Mouse (Mus musculus) limb, embryonic 15.5 days (tissue): ENCODE results near the gene Bckdhb. TPM values are rescaled to one million over a fixed set of nuclear protein-coding genes. Genes with fewer than 3 reads are reported as not detected.
A peak's percentile ranks its signal among the peaks of the same experiment; 100 is the strongest.
"Not testable (repeated sequence)": the region's sequence is repeated elsewhere in the genome, so short reads cannot be mapped to it uniquely, and the experiment has no call there.

Source experiments
- ATAC-seq: fragments of 200-750 bp; cut with Nextera tagmentation; 2 replicates; pipeline ENCODE4 v1.8.0; 2017; ENCODE audit warnings: low read depth, moderate TSS enrichment; ENCODE audit not compliant: insufficient number of reproducible peaks, low FRiP score, low TSS enrichment
- H3K27ac ChIP-seq: fragments of 300-500 bp; sonication (generic); 2 replicates; pipeline ENCODE4 v1.5.1; 2015; ENCODE audit warnings: moderate library complexity, mild to moderate bottlenecking, inconsistent platforms
- H3K27me3 ChIP-seq: fragments of 300-500 bp; sonication (generic); 2 replicates; pipeline ENCODE4 v1.6.1; 2015; ENCODE audit warnings: inconsistent platforms
- H3K36me3 ChIP-seq: fragments of 300-500 bp; sonication (generic); 2 replicates; pipeline ENCODE4 v1.6.1; 2015; ENCODE audit warnings: inconsistent platforms
- H3K4me1 ChIP-seq: fragments of 300-500 bp; sonication (generic); 2 replicates; pipeline ENCODE4 v1.6.1; 2015; ENCODE audit warnings: inconsistent platforms
- H3K4me2 ChIP-seq: fragments of 300-500 bp; sonication (generic); 2 replicates; pipeline ENCODE4 v1.6.1; 2015; ENCODE audit warnings: mild to moderate bottlenecking, inconsistent platforms
- H3K4me3 ChIP-seq: fragments of 300-500 bp; sonication (generic); 2 replicates; pipeline ENCODE4 v1.5.1; 2015; ENCODE audit warnings: mild to moderate bottlenecking, inconsistent platforms
- H3K9ac ChIP-seq: fragments of 300-500 bp; sonication (generic); 2 replicates; pipeline ENCODE4 v1.6.1; 2015; ENCODE audit warnings: inconsistent platforms
- H3K9me3 ChIP-seq: fragments of 300-500 bp; sonication (generic); 2 replicates; pipeline ENCODE4 v1.6.1; 2016; ENCODE audit warnings: inconsistent platforms
- WGBS: fragments of 180-500 bp; shearing (Covaris S2); methylation state at CpG from one replicate; pipeline ENCODE4 v1.1.7; 2015; 5-methylcytosine and 5-hydroxymethylcytosine counted together
- polyA plus RNA-seq: library from polyadenylated mRNA; unstranded; fragments of >200 nt; fragmentation: Nextera tagmentation; extraction: Ambion mirVana; gene quantifications from 2 replicates; pipeline ENCODE4 v1.2.1, GENCODE M21; 2015

Bckdhb gene
- polyA plus RNA-seq, 1 experiment from 2014 or later: 46.0 TPM

DNA sequence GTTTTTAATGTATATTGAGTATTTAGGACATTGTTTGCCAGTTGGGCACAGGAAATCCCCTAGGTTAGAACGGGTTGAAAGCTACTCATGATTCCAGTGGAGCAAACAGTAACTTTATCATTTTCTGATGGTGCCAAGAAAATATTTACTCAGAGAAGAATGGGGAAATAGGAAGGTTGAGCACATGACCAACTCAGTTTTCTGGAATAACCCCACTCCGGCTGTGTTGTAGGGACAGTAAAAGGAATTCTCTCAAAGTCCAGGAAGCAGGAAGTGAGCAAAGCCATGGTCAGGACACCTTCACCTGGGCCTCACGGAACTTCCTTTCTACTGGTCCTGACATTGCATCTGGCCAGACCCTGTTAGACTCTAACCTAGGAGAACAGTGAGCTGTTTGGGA lies 122.5 kb downstream of the Bckdhb start:
- Histone ChIP-seq H3K9me3 (no peaks in the 10 kb centered on the region), H3K4me1 (peaks cover 7% of the 10 kb centered on the region), H3K27me3 (no peaks in the 10 kb centered on the region), H3K9ac (no peak overlapping the region), H3K4me3 (no peak overlapping the region), H3K27ac (no peak overlapping the region), H3K36me3 (no peaks in the 10 kb centered on the region), H3K4me2 (no peak overlapping the region)
- WGBS: 79% methylated on average over 3 of the region's 3 CpGs
- ATAC-seq: no peak

DNA sequence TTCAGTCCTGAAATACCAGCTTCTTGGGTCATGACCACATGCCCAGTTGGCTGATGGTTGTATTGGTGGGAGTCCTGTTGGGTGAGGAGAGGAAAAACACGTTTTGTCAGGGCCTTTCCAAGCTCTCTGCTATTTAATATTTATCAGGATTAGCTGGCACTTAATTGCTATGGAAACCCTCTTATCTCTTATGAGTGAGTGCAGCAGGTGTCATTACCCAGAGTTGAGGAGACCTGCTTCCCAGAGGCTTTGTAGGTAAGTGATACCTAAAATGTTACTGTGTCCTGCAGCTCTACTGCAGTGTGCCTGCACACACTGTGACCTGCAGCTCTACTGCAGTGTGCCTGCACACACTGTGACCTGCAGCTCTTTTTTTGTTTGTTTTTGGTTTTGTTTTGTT lies 124.2 kb downstream of the Bckdhb start:
- no peaks in the 10 kb centered on the region for H3K9me3 ChIP-seq
- no peak for ATAC-seq
- H3K27me3 ChIP-seq: no peaks in the 10 kb centered on the region
- no peaks in the 10 kb centered on the region for H3K36me3 ChIP-seq
- H3K9ac ChIP-seq: no peak overlapping the region
- H3K4me3 ChIP-seq: no peak overlapping the region
- no peak overlapping the region for H3K27ac ChIP-seq
- 57% methylated on average over 1 of the region's 1 CpGs for WGBS
- H3K4me2 ChIP-seq: no peak overlapping the region
- peaks cover 7% of the 10 kb centered on the region for H3K4me1 ChIP-seq

DNA sequence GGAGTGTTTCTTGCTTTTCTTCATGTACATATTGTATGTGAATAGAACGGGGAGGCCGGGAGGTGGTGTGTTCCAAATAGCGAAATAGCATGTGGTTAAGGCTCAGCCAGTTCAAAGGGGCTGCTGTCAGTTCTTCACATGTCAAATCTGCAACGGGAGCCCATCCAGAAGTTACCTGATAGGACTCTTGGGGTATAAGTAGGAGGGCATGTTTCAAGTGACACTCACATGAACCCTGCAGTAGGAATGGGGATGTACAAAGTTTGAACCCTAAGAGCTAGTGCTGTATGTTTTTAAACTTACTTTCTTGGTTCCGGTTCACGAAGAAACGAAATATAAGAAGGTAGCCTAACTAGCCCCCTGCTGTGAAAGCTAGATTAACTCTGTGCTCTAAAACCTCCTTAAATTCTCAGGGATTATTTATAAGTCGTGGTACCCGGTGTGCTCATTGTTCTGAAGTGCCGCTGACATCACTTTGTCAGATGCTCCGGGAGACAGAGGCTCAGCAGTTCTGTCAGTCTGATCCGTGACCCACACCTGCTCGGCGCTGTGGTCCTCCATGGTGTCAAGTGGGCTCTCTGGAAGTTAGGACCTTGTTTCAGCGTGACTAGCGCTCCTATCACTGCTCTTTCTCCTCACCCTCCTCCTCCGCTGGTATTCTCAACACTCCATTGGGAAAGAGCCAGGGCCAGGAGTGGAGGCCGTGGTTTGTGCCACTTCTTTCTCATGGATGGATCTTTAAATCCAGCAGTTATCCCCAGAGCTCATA lies 126.1 kb downstream of the Bckdhb start:
- ATAC-seq: no peak
- Histone ChIP-seq H3K27ac (no peak overlapping the region), H3K9me3 (no peaks in the 10 kb centered on the region), H3K4me3 (no peak overlapping the region), H3K4me1 (peaks cover 7% of the 10 kb centered on the region), H3K9ac (no peak overlapping the region), H3K36me3 (no peaks in the 10 kb centered on the region), H3K27me3 (no peaks in the 10 kb centered on the region), H3K4me2 (no peak overlapping the region)
- 60% methylated on average over 18 of the region's 18 CpGs for WGBS

DNA sequence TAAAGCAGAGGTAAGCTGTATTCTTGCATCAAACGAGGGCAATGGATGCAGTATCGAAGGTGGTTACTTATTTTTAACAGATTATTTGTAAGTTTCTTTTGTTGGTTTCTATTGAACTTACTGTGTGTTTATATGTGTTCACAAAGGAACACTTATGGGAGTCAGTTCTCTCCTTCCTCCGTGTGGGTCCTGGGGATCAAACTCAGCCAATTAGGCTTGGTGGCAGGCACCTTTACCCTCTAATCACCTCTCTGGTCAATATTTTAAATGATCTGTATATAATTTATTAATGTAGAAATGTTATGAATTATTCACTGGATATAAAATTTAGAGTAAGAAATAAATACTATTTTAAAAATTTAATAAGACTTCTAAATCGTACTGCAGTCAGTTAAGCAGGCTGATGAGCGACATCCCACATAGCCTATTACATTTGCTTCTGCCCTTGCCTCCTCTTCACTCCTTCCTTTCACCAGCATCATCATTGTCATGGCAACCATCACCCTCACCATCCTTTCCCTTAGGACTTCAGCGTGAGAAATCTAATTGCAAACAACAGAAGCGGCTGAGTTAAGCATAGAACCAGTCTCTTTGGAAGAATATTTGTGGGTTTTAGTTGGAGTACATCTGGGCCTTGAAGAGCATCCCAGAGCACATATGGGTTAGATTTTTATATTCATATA lies 130.3 kb downstream of the Bckdhb start:
- Histone ChIP-seq H3K9ac (no peak overlapping the region), H3K9me3 (no peaks in the 10 kb centered on the region), H3K4me3 (no peak overlapping the region), H3K4me2 (no peak overlapping the region), H3K36me3 (no peaks in the 10 kb centered on the region), H3K27me3 (no peaks in the 10 kb centered on the region), H3K4me1 (peaks cover 7% of the 10 kb centered on the region), H3K27ac (no peak overlapping the region)
- 81% methylated on average over 7 of the region's 7 CpGs for WGBS
- ATAC-seq: no peak

DNA sequence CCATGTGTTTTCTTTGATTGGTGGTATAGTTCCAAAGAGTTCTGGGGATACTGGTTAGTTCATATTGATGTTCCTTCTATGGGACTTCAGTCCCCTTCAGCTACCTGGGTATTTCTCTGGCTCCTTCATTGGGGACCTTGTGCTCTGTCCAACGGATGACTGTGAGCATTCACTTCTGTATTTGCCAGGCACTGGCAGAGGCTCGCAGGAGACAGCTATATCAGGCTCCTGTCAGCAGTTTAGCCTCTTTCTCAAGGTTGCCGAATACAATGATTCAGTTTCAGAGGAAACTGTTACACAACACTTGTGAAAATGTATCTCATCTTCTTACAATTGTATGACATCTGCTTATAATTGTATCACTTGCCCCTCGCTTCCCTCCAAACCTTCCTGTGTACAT lies 135.8 kb downstream of the Bckdhb start:
- not testable (repeated sequence) for ATAC-seq, H3K9ac ChIP-seq
- WGBS: 84% methylated on average over 4 of the region's 4 CpGs

DNA sequence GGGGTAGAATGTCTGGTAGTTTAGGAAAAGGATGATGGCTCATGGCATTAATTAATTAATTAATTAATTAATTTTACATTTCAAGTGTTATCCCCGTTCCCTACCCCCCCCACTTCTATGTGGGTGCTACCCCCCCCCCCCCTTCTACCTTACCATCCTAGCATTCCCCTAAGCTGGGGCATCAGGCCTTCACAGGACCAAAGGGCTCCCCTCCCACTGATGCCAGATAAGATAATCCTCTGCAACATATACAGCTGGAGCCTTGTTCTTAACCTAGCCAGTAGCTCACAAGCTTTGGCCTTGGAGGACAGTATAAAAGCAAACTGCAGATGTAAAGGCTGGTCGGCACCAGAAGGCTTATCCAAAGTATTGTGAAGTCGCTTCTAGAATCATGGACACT lies 138.7 kb downstream of the Bckdhb start:
- Histone ChIP-seq H3K9ac (no peak overlapping the region), H3K27ac (no peak overlapping the region), H3K4me2 (no peak overlapping the region), H3K4me3 (no peak overlapping the region), H3K4me1 (peaks cover 6% of the 10 kb centered on the region; the same call in 1 of the 2 replicates), H3K36me3 (no peaks in the 10 kb centered on the region), H3K27me3 (no peaks in the 10 kb centered on the region), H3K9me3 (no peaks in the 10 kb centered on the region)
- no peak for ATAC-seq
- WGBS: 79% methylated on average over 3 of the region's 3 CpGs

More for the DNA sequence above, 135.8 kb downstream of the Bckdhb start:
- not testable (repeated sequence) for H3K4me2 ChIP-seq, H3K27ac ChIP-seq, H3K27me3 ChIP-seq, H3K9me3 ChIP-seq, H3K36me3 ChIP-seq, H3K4me1 ChIP-seq, H3K4me3 ChIP-seq

DNA sequence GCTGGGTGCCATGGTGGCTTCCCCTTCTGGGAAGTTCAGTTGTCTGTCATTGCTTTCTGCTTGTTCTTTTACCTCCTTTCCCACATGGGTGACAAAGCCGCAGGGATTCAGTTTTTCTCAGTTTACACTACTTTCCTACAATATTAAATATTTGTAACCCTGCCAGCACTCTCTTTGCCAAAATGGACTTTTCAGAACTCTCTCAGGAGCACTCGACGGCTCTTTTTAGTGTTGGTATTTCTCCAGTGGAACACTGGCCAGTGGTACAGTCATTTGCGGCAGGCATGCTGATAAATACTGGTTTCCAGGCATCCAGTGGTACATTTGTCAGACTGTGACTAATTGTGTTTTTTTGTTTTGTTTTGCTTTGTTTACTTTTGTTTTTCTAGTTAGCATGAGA lies 139.2 kb downstream of the Bckdhb start:
- Histone ChIP-seq H3K9me3 (no peaks in the 10 kb centered on the region), H3K4me1 (peaks cover 6% of the 10 kb centered on the region; the same call in 1 of the 2 replicates), H3K4me3 (no peak overlapping the region), H3K4me2 (no peak overlapping the region), H3K27ac (no peak overlapping the region), H3K9ac (no peak overlapping the region), H3K27me3 (no peaks in the 10 kb centered on the region), H3K36me3 (no peaks in the 10 kb centered on the region)
- 46% methylated on average over 4 of the region's 4 CpGs for WGBS
- no peak for ATAC-seq

DNA sequence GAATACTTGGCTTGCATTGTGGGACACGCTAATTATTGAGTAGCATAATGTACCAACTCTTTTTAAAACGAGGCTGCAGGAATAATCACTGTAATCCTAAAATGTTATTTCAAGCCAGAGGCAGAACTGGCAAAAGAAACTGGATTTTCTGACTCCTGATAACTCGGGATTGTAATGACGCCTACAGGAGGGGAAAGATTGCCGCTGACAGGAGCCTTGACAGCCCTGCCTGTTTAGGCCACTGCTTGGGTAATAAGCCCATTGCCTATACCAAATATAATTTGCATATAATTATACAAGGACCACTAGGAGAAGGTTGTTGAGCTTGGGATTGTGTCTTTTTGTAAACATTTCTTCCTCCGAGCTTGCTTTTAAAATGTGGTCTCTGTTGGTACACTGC lies 145.3 kb downstream of the Bckdhb start:
- 60% methylated on average over 6 of the region's 6 CpGs for WGBS
- Histone ChIP-seq H3K9ac (no peak overlapping the region), H3K27ac (no peak overlapping the region), H3K4me2 (no peak overlapping the region), H3K36me3 (no peaks in the 10 kb centered on the region), H3K27me3 (no peaks in the 10 kb centered on the region), H3K9me3 (no peaks in the 10 kb centered on the region), H3K4me3 (no peak overlapping the region), H3K4me1 (no peaks in the 10 kb centered on the region)
- no peak for ATAC-seq

DNA sequence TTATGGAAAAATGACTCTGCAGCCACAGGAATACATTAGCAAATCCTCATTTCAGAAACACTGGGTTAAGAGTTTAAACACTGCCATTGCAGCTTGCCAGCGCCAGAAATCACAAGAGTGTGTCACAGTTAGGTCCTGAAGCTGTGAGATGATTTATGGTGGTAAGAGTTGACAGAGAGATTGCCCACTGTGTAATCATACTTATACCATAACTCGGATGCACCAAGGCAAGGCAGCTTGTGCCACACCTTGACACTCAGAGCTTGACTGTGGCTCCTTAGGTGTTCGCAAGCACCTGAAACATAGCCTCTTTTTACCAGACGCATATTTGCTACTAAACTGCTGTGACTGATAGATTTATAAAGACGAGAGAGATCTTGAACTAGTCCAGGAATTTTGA lies 145.8 kb downstream of the Bckdhb start:
- Histone ChIP-seq H3K4me1 (no peaks in the 10 kb centered on the region), H3K9ac (no peak overlapping the region), H3K4me2 (no peak overlapping the region), H3K4me3 (no peak overlapping the region), H3K27ac (no peak overlapping the region), H3K27me3 (no peaks in the 10 kb centered on the region), H3K36me3 (no peaks in the 10 kb centered on the region), H3K9me3 (no peaks in the 10 kb centered on the region)
- WGBS: 55% methylated on average over 5 of the region's 5 CpGs
- ATAC-seq: no peak

DNA sequence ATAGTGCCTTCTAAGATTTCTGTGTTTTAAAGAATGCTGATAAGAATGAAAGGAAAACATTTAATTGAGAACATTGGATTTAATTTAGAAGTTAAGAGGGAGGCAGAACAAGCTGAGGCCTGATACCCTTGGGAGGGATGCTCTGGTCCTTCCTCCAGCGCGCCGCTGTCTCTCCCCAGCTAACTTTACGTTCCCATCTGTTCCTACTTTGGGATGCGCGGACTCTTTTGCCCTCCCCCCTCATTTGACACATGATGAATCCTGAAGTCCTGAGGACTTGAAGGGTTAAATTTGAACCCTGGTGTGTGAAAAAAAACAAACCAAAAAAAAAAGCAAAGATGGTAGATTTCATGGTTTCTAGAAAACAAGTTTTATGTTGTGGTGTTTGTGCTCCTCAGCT lies 147.6 kb downstream of the Bckdhb start:
- WGBS: 58% methylated on average over 6 of the region's 6 CpGs
- Histone ChIP-seq H3K4me3 (no peak overlapping the region), H3K4me2 (no peak overlapping the region)

DNA sequence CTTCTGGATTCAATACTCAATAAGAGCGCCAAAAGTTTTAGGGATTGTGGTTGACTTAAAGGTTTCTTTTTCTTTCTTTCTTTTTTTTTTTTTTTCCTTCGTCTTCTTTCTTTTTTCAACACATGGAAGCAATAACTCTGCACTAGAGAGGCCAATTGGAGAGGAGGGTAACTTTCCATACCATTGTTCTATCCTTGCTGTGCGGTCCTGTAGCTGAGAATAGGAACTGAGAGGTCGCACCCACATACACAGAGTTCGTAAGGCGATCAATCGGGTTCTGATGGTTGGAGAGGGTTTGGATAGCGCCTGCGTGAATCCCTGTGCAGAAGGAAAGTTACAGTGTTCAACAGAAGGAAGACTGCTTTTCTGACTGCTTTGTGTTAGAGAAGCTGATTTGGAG lies 148.3 kb downstream of the Bckdhb start:
- Histone ChIP-seq H3K9me3 (no peaks in the 10 kb centered on the region), H3K4me2 (peak overlapping the region; percentile 20; the same call in 1 of the 2 replicates), H3K27me3 (no peaks in the 10 kb centered on the region), H3K36me3 (no peaks in the 10 kb centered on the region), H3K4me1 (no peaks in the 10 kb centered on the region), H3K9ac (no peak overlapping the region), H3K4me3 (no peak overlapping the region), H3K27ac (no peak overlapping the region)
- ATAC-seq: no peak
- WGBS: 54% methylated on average over 9 of the region's 9 CpGs

More for the DNA sequence above, 147.6 kb downstream of the Bckdhb start:
- Histone ChIP-seq H3K36me3 (no peaks in the 10 kb centered on the region), H3K4me1 (no peaks in the 10 kb centered on the region), H3K27me3 (no peaks in the 10 kb centered on the region), H3K27ac (no peak overlapping the region), H3K9ac (no peak overlapping the region), H3K9me3 (no peaks in the 10 kb centered on the region)
- ATAC-seq: no peak

DNA sequence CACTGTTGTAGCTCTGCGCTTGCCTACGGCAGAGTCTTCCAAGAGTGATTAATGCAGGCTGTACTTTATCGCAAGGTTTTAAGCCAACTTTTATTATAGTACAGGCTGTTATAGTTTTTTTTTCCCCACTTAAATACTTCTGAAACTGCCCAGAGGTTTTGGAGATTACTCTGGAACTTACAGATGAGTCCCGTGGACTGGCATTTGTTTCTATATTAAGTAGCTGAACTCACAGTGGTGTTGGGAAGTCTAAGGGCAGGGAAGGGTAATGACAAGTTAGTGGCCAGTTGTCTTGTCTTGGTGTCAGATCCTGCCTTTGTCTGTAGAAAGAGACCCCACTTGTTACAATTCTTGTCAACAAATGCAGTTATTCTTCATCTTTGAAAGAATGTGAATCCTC lies 158.6 kb downstream of the Bckdhb start:
- no peaks in the 10 kb centered on the region for H3K9me3 ChIP-seq
- no peaks in the 10 kb centered on the region for H3K4me1 ChIP-seq
- H3K27me3 ChIP-seq: no peaks in the 10 kb centered on the region
- no peak overlapping the region for H3K4me3 ChIP-seq
- no peak for ATAC-seq
- H3K9ac ChIP-seq: no peak overlapping the region
- H3K36me3 ChIP-seq: no peaks in the 10 kb centered on the region
- no peak overlapping the region for H3K27ac ChIP-seq
- 37% methylated on average over 4 of the region's 4 CpGs for WGBS
- H3K4me2 ChIP-seq: no peak overlapping the region
